8 mouse cellular contexts compared by ENCODE assay signal in genomic region chr10:117792141-117793091, GRCm38 (mm10). TPM values are rescaled to one million over a fixed set of nuclear protein-coding genes. Genes with fewer than 3 reads are reported as not detected.
DNase-seq lines count a peak whose midpoint lies in the region; ATAC-seq and TF ChIP-seq lines count a peak whose summit lies in the region.

Gene Nup107 (minus strand): TSS chr10:117792705.

- H3K79me2 ChIP-seq in MEL (ENCODE audit: control insufficient read depth, insufficient read depth, low read length, poor library complexity) = peaks cover 28% of the 10 kb centered on the region

- WGBS in cerebellum, adult 2 months = under 1% methylated on average over 75 of the region's 75 CpGs
- WGBS in forebrain, postnatal 0 days = 2% methylated on average over 75 of the region's 75 CpGs
- under 1% methylated on average over 75 of the region's 75 CpGs for WGBS in lung, embryonic 15.5 days

- peak within 1 kb of the TSS; percentile 92 for H3K9ac ChIP-seq in MEL (ENCODE audit: control insufficient read depth, low read depth, low read length, poor library complexity, severe bottlenecking)
- peak within 1 kb of the TSS; percentile 73 for H3K9ac ChIP-seq in forebrain, postnatal 0 days
- H3K9ac ChIP-seq in lung, embryonic 15.5 days = peak within 1 kb of the TSS; percentile 95

- H3K27me3 ChIP-seq in MEL (ENCODE audit: control insufficient read depth in 1 of 2, insufficient read depth in 2 of 2, low read length in 2 of 2) = no peaks in the 10 kb centered on the region
- no peaks in the 10 kb centered on the region for H3K27me3 ChIP-seq in cerebellum, adult 2 months (ENCODE audit: control insufficient read depth, insufficient read depth, low read length)
- no peaks in the 10 kb centered on the region for H3K27me3 ChIP-seq in forebrain, postnatal 0 days (ENCODE audit: insufficient read depth, low read length)
- H3K27me3 ChIP-seq in lung, embryonic 15.5 days = no peaks in the 10 kb centered on the region

- H3K27ac ChIP-seq in MEL (ENCODE audit: control insufficient read depth, low read depth, low read length) = peak within 1 kb of the TSS; percentile 76
- H3K27ac ChIP-seq in cerebellum, adult 2 months (ENCODE audit: insufficient read depth, low read length) = peak within 1 kb of the TSS; percentile 7; the same call in 1 of the 2 replicates
- peak within 1 kb of the TSS; percentile 58 for H3K27ac ChIP-seq in forebrain, postnatal 0 days (ENCODE audit: low read depth, low read length)
- H3K27ac ChIP-seq in lung, embryonic 15.5 days = peak within 1 kb of the TSS; percentile 87

- peaks cover 8 to 24% of the 10 kb centered on the region in 2 experiments for H3K36me3 ChIP-seq in MEL (ENCODE audit: control insufficient read depth in 1 of 2, insufficient read depth in 2 of 2, low read length in 2 of 2)
- H3K36me3 ChIP-seq in forebrain, postnatal 0 days (ENCODE audit: insufficient read depth) = 0 out of 2 replicates have a peak, but pooled peaks cover 2% of the 10 kb centered on the region
- peaks cover 6% of the 10 kb centered on the region for H3K36me3 ChIP-seq in lung, embryonic 15.5 days

- no peak for TF ChIP-seq RAD21 in MEL (IDR thresholded peaks at IDR 0.05; ENCODE audit: low read depth, low read length)

- H3K4me1 ChIP-seq in MEL (ENCODE audit: control insufficient read depth in 1 of 2, insufficient read depth in 2 of 2, low read length in 2 of 2) = peaks cover 7 to 17% of the 10 kb centered on the region in 2 experiments
- H3K4me1 ChIP-seq in cerebellum, adult 2 months (ENCODE audit: control insufficient read depth, insufficient read depth, low read length) = no peaks in the 10 kb centered on the region
- peaks cover 7% of the 10 kb centered on the region for H3K4me1 ChIP-seq in forebrain, postnatal 0 days (ENCODE audit: insufficient read depth)
- peaks cover 18% of the 10 kb centered on the region for H3K4me1 ChIP-seq in lung, embryonic 15.5 days

- peak; percentile 79 to 92 for TF ChIP-seq POLR2A in MEL (IDR thresholded peaks at IDR 0.05; ENCODE audit: control insufficient read depth in 1 of 2, insufficient read depth in 1 of 2, low read depth in 1 of 2, low read length in 2 of 2, poor library complexity in 1 of 2)
- TF ChIP-seq POLR2A in cerebellum, adult 2 months (IDR thresholded peaks at IDR 0.05; ENCODE audit: borderline replicate concordance, insufficient read depth, low read length) = peak; percentile 67

- H3K9me3 ChIP-seq in MEL (replicated peaks; ENCODE audit: insufficient read depth, low read length) = no peaks in the 10 kb centered on the region
- no peaks in the 10 kb centered on the region for H3K9me3 ChIP-seq in forebrain, postnatal 0 days (ENCODE audit: low read length)
- no peaks in the 10 kb centered on the region for H3K9me3 ChIP-seq in lung, embryonic 15.5 days

- peak within 1 kb of the TSS; percentile 76 to 90 for H3K4me3 ChIP-seq in MEL (ENCODE audit: control insufficient read depth in 1 of 2, insufficient read depth in 1 of 2, low read depth in 2 of 2, low read length in 2 of 2)
- peak within 1 kb of the TSS; percentile 94 for H3K4me3 ChIP-seq in cerebellum, adult 2 months (replicated peaks; ENCODE audit: insufficient read depth, low read depth, low read length)
- H3K4me3 ChIP-seq in forebrain, postnatal 0 days (ENCODE audit: low read depth, low read length) = peak within 1 kb of the TSS; percentile 72
- H3K4me3 ChIP-seq in lung, embryonic 15.5 days = peak within 1 kb of the TSS; percentile 99

- TF ChIP-seq EP300 in MEL (IDR thresholded peaks at IDR 0.05; ENCODE audit: low read depth in 1 of 2, low read length in 2 of 2) = peak in 1 of 2 experiments; percentile 3; a peak in 1 of 4 replicates

- peak within 1 kb of the TSS; percentile 60 for H3K4me2 ChIP-seq in forebrain, postnatal 0 days (ENCODE audit: low read depth)
- H3K4me2 ChIP-seq in lung, embryonic 15.5 days = peak within 1 kb of the TSS; percentile 73

- ATAC-seq in forebrain, postnatal 0 days = peak; percentile 97
- peak; percentile 98 for ATAC-seq in lung, embryonic 15.5 days (ENCODE audit: borderline replicate concordance, extremely low read depth, low FRiP score, low TSS enrichment)

- peak; percentile 98 for DNase-seq in MEL (ENCODE audit: low read depth, low spot score)
- DNase-seq in cerebellum, adult 2 months = peak; percentile 100
- DNase-seq in forebrain, postnatal 0 days = peak; percentile 100
- DNase-seq in heart, postnatal 4 days = peak; percentile 100
- DNase-seq in layer of hippocampus, adult 8-10 months (ENCODE audit: low spot score in 2 of 2) = peak; percentile 99 to 100
- peak; percentile 100 for DNase-seq in ovary, adult 18-20 months (ENCODE audit: low spot score)
- DNase-seq in thymus, postnatal 0 days (ENCODE audit: low spot score) = peak; percentile 100

- TF ChIP-seq CTCF in MEL (IDR thresholded peaks at IDR 0.05 in 2 of 3, conservative IDR thresholded peaks at IDR 0.05 in 1 of 3; ENCODE audit: control insufficient read depth in 1 of 3, insufficient read depth in 1 of 3, low read depth in 2 of 3, low read length in 3 of 3, poor library complexity in 1 of 3, severe bottlenecking in 1 of 3) = no peak
- no peak for TF ChIP-seq CTCF in cerebellum, adult 2 months (IDR thresholded peaks at IDR 0.05; ENCODE audit: borderline replicate concordance, insufficient read depth, low read depth, low read length)
- TF ChIP-seq CTCF in forebrain, postnatal 0 days (IDR thresholded peaks at IDR 0.05; ENCODE audit: low read depth) = no peak

TF ChIP-seq in MEL, 35 proteins besides CTCF, POLR2A, EP300 and RAD21 (continues in another document):
- no peak for TF ChIP-seq GABPA (IDR thresholded peaks at IDR 0.05; ENCODE audit: low read depth, low read length)
- TF ChIP-seq USF1 (IDR thresholded peaks at IDR 0.05; ENCODE audit: low read depth, low read length) = no peak
- peak; percentile 82 for TF ChIP-seq TBP (IDR thresholded peaks at IDR 0.05; ENCODE audit: low read depth, low read length)
- TF ChIP-seq ZC3H11A (IDR thresholded peaks at IDR 0.05; ENCODE audit: low read depth, low read length) = no peak
- peak; percentile 60; the same call in 1 of the 2 replicates for TF ChIP-seq MAX (IDR thresholded peaks at IDR 0.05; ENCODE audit: low read length)
- peak; percentile 77 for TF ChIP-seq ZMIZ1 (IDR thresholded peaks at IDR 0.05; ENCODE audit: low read depth, low read length)
- TF ChIP-seq CHD2 (IDR thresholded peaks at IDR 0.05; ENCODE audit: low read length) = no peak
- TF ChIP-seq ZNF384 (IDR thresholded peaks at IDR 0.05; ENCODE audit: low read depth, low read length) = no peak
- TF ChIP-seq ZKSCAN1 (IDR thresholded peaks at IDR 0.05; ENCODE audit: low read depth, low read length) = no peak
- no peak for TF ChIP-seq USF2 (IDR thresholded peaks at IDR 0.05; ENCODE audit: borderline replicate concordance in 1 of 2, insufficient read depth in 1 of 2, low read depth in 1 of 2, low read length in 2 of 2)
- peak; percentile 90 for TF ChIP-seq NELFE (IDR thresholded peaks at IDR 0.05; ENCODE audit: low read depth, low read length)
- TF ChIP-seq KAT2A (conservative IDR thresholded peaks at IDR 0.05; ENCODE audit: low read depth, low read length) = peak; percentile 80; the same call in 1 of the 2 replicates
- peak; percentile 91 for TF ChIP-seq ELF1 (IDR thresholded peaks at IDR 0.05; ENCODE audit: low read depth, low read length)
- TF ChIP-seq NRF1 (IDR thresholded peaks at IDR 0.05; ENCODE audit: insufficient read depth, low read depth, low read length, poor library complexity, severe bottlenecking) = peak; percentile 99
- TF ChIP-seq HCFC1 (IDR thresholded peaks at IDR 0.05; ENCODE audit: low read depth, low read length) = peak; percentile 95
- peak; percentile 88 for TF ChIP-seq SIN3A (IDR thresholded peaks at IDR 0.05; ENCODE audit: low read length)
- no peak for TF ChIP-seq MAFK (IDR thresholded peaks at IDR 0.05; ENCODE audit: borderline replicate concordance, low read depth, low read length)
- no peak; the same call in 1 of the 2 replicates for TF ChIP-seq MAZ (IDR thresholded peaks at IDR 0.05; ENCODE audit: low read depth, low read length)
- TF ChIP-seq JUND (IDR thresholded peaks at IDR 0.05; ENCODE audit: low read depth, low read length) = no peak
- TF ChIP-seq TCF12 (IDR thresholded peaks at IDR 0.05; ENCODE audit: low read depth, low read length) = 0 out of 2 replicates have a peak, but pooled peaks have one; percentile 7
- TF ChIP-seq E2F4 (IDR thresholded peaks at IDR 0.05; ENCODE audit: borderline replicate concordance, low read depth, low read length) = 0 out of 2 replicates have a peak, but pooled peaks have one; percentile 58
- TF ChIP-seq MEF2A (IDR thresholded peaks at IDR 0.05; ENCODE audit: extremely low read depth, insufficient replicate concordance, low read depth, low read length, poor library complexity, severe bottlenecking) = no peak
- peak; percentile 65; the same call in 1 of the 2 replicates for TF ChIP-seq POLR2AphosphoS2 (IDR thresholded peaks at IDR 0.05; ENCODE audit: low read length)
- TF ChIP-seq CHD1 (IDR thresholded peaks at IDR 0.05; ENCODE audit: low read depth, low read length) = peak; percentile 89; the same call in 1 of the 2 replicates
- TF ChIP-seq GATA1 (IDR thresholded peaks at IDR 0.05; ENCODE audit: low read depth, low read length) = no peak
- TF ChIP-seq MXI1 (IDR thresholded peaks at IDR 0.05; ENCODE audit: low read depth, low read length) = peak; percentile 89
- no peak for TF ChIP-seq BHLHE40 (IDR thresholded peaks at IDR 0.05; ENCODE audit: borderline replicate concordance, low read depth, low read length)
- 0 out of 2 replicates have a peak, but pooled peaks have one; percentile 18 for TF ChIP-seq ETS1 (IDR thresholded peaks at IDR 0.05; ENCODE audit: low read depth, low read length)
- TF ChIP-seq POLR2AphosphoS5 (IDR thresholded peaks at IDR 0.05; ENCODE audit: borderline replicate concordance, low read depth, low read length) = no peak
- TF ChIP-seq TAL1 (IDR thresholded peaks at IDR 0.05; ENCODE audit: low read length) = no peak

RNA-seq across cellular contexts. Expression of gene Nup107, which starts in this region (rescaled TPM):
- total RNA-seq in MEL (2012; rRNA removed) = 77.8 and 80.2 TPM in 2 replicates
- 10 to 100 TPM in 1 of 2 experiments, not detected in 1; 91.6 TPM for polyA plus RNA-seq in MEL (2012; ENCODE audit: insufficient read depth in 1 of 2, insufficient read length in 2 of 2, low read depth in 1 of 2, low replicate concordance in 2 of 2, missing spikeins in 1 of 2)
- polyA plus RNA-seq in cerebellum, adult 2 months (2012; rRNA removed) = 15.0 and 16.0 TPM in 2 replicates
- 28.0 and 38.8 TPM in 2 replicates for total RNA-seq in forebrain, postnatal 0 days (2014; rRNA removed)
- polyA plus RNA-seq in forebrain, postnatal 0 days (2015; fragmentation: Nextera tagmentation; extraction: Ambion mirVana) = 22.0 and 27.1 TPM in 2 replicates
- 10 to 100 TPM; 23.6 to 26.3 TPM for total RNA-seq in heart, postnatal 4 days (2021)
- 10 to 100 TPM; 16.8 to 20.6 (median 18.3) TPM for total RNA-seq in layer of hippocampus, adult 8-10 months (2022)
- 74.7 and 75.8 TPM in 2 replicates for polyA plus RNA-seq in lung, embryonic 15.5 days (2015; fragmentation: Nextera tagmentation; extraction: Ambion mirVana)
- 73.7 and 81.7 TPM in 2 replicates for polyA plus RNA-seq in thymus, postnatal 0 days (2015; fragmentation: Nextera tagmentation; extraction: Ambion mirVana)

Comparison
In these comparisons a context has a peak if more than half of its experiments do, and no peak if none do; other contexts are left out.
1. Peak in every context shown above with its lines: DNase-seq, ATAC-seq, H3K4me3 ChIP-seq and H3K27ac ChIP-seq.
2. H3K27ac ChIP-seq: peak in every context shown above with its lines; median percentile 87 in lung, embryonic 15.5 days; 76 in MEL; 58 in forebrain, postnatal 0 days; 7 in cerebellum, adult 2 months.